Mouse (Mus musculus) right cerebral cortex, adult 18-20 months (tissue): ENCODE results near the gene Psors1c2.

ENCODE experiments used
- DNase-seq: peaks from one replicate; pipeline ENCODE4 v3.0.0; 2022; ENCODE audit warnings: mixed read lengths

Gene Psors1c2

DNA sequence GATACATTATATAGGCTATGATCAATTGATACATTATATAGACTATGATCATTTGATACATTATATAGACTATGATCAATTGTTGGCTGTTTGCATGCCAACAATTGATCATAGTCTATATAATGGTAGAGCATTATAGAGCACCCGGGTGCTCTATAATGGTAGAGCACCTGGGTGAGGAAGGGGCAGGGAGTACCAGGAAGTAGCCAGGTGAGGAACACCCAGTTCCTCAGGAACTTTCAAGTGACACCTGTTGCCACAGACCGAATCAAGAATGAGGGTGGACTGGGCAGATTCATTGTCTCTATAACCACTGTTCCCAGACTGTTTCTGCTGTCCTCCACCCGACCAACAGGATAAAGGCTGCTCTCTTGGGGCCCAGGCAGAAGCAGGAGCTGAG, 34.1 kb downstream of the Psors1c2 start, which contains the start of gene 2300002M23Rik:
Gene 2300002M23Rik, plus strand, starts transcription at position 301 of the 400 bp plus-strand sequence.
- DNase-seq = no peak

DNA sequence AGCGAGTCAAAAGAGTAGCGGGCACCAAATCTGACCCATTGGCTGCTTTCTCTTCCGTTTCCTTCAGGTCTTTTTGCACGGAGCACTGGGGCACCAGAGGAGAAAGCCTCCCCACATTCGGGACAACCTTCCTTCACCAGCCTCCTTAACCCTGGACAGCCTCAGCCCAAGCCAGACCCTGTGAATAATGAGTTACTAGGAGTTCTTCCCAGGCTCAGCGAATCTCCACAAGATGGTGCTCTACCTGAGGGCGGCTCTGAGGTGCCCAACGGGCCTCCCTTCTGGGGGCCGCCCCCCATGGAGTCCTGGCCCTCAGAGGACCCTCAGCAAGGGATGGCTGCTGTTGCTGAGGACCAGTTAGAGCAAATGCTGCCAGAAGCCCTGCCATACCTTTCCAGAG, 34.8 kb downstream of the Psors1c2 start:
- DNase-seq = no peak

DNA sequence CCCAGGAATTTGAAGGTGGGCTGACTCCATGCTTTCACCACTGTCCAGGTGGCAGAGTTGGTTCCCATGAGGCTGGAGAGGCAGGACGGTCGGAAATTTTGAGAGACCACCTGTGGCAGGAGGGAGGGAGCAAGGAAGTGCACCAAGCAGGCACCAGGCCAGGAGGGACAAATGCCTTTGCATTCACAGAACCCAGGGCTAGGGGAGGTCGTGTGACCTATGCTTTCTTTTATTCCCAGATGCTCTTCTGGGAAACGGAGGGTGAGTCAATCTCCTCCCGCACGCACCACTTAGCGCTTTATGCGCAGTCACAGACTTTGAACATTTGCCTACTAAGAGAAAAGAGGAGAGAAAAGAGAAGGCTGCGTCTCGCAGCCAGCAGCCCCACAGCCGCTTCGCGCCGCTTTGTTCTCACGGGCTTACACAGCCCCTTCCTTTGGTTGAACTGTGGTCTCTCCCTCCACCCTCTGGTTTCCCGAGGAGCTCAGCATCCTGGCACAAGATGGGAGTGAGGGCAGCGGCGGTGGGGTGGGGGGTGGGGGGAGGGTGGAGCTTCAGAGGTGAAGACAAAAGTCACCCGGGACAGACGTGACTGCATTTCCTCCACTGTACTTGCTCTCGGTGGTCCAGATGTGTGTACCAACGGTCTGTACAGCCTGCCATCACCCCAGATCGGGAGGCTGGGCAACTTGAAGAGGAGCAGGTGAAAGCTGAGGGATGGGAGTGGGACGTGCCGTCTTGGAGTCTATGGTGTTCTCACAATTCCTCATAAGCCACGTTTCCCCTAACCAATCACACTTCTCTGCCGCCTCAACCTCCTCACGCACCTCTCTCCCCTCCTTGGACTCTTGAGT, 36.3 kb downstream of the Psors1c2 start:
- no peak for DNase-seq

GRCm38 (mm10) chr17:35570836-35571235, 37.8 kb downstream of the Psors1c2 start:
- no peak for DNase-seq

GRCm38 (mm10) chr17:35571477-35571876, 38.5 kb downstream of the Psors1c2 start:
- DNase-seq = no peak

GRCm38 (mm10) chr17:35578211-35578610, 45.2 kb downstream of the Psors1c2 start:
- DNase-seq = peak; percentile 64

GRCm38 (mm10) chr17:35582900-35583299, 49.9 kb downstream of the Psors1c2 start:
- no peak for DNase-seq
